Mouse (Mus musculus) left cerebral cortex, adult 6 months (tissue): ENCODE measurements around the gene Frrs1. TPM values are rescaled to one million over a fixed set of nuclear protein-coding genes. Genes with fewer than 3 reads are reported as not detected.

ENCODE experiments used
- long read RNA-seq, 2 experiments: library from polyadenylated mRNA; unstranded; transcript quantifications; one replicate each; pipeline ENCODE4 v2.0.0; 2019 to 2020
- polyA plus RNA-seq: library from polyadenylated mRNA; unstranded; fragments of <200 nt; fragmentation: Nextera tagmentation; gene quantifications from 2 replicates; pipeline ENCODE4 v1.2.3, GENCODE M21; 2021

Gene Frrs1
- 0.88 and 1.2 TPM in 2 replicates for polyA plus RNA-seq
- long read RNA-seq, experiment 1, partial matches to known transcripts, result 2 of 2 reads
- long read RNA-seq, experiment 1, other reads (novel, unspliced or antisense), result 0 of 2 reads
- long read RNA-seq, experiment 2, result 0 reads

DNA sequence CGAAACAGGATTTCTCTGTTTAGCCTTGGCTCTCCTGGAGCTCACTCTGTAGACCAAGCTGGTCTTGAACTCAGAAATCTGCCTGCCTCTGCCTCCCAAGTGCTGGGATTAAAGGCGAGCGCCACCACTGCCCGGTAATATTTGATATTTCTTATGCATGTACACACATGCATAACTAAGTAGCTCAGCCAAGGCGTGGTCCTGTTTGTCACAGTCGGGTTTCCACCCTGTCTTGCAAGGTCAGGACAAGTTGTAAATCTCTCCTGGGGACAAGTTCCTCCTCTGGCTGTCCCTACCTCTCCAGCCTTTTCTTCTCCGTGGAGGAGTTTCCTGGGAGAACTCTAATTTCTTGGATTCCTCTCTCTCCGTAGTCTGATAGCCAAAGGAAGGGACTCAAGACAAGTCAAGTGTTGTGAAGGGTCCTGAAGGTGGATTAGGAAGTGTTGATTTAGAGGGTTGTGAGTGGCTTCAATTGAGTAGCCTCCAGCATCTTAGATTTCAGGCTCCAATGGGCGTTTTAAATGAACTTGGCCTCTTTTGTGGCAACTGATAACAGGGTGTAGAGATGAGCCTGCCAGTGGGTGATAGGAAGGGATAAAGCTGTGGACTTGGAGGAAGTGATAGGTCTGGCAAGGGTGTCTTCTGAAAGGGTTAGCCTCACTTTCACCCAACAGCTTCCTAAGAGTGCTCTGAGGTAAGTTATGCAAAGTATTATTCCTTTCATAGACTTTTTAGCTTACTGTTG is at the start of gene Frrs1:
Gene Frrs1 (plus strand): TSS at position 524 of the 745 bp plus-strand sequence.

Other genes with a start within 250 kb of the Frrs1 start
- 3.1 and 3.4 TPM in 2 replicates for gene Trmt13, start 244.9 kb upstream of the Frrs1 start, polyA plus RNA-seq
- 43.9 and 54.5 TPM in 2 replicates for gene Mfsd14a, start 196.8 kb upstream of the Frrs1 start, polyA plus RNA-seq
- gene Gm43191, start 178.2 kb upstream of the Frrs1 start, polyA plus RNA-seq, result not detected in 2 replicates
- gene Slc35a3, start 146.6 kb upstream of the Frrs1 start, polyA plus RNA-seq, result 4.3 and 16.2 TPM in 2 replicates
- 5.8 and 7.5 TPM in 2 replicates for gene Agl, start 51.3 kb upstream of the Frrs1 start, polyA plus RNA-seq
- 0.20 TPM in 1 of 2 replicates, not detected in the other for gene 4930455H04Rik, start 108.8 kb downstream of the Frrs1 start, polyA plus RNA-seq
- 7.4 and 7.6 TPM in 2 replicates for gene Palmd, start 109.5 kb downstream of the Frrs1 start, polyA plus RNA-seq